Mouse (Mus musculus) left cerebral cortex, postnatal 4 days (tissue): ENCODE results near the gene Syce2. TPM values are rescaled to one million over a fixed set of nuclear protein-coding genes. Genes with fewer than 3 reads are reported as not detected.

ENCODE experiments used
- DNase-seq: peaks from one replicate; pipeline ENCODE4 v3.0.0-alpha.2; 2022
- intact Hi-C: fragments of 180-260 bp; cut with DNase I; formaldehyde crosslinking; loops from one replicate; pipeline ENCODE4 v1.15.1; 2025
- microRNA-seq: library from miRNA; unstranded; fragments of <30 nt; microRNA quantifications from one replicate; pipeline ENCODE4 v1.2.0, GENCODE M21; 2022
- total RNA-seq, 2 experiments: library from RNA; stranded (reverse); gene quantifications; 2 replicates each; pipeline ENCODE4 v1.2.3; 2021

Gene Syce2
- total RNA-seq, 2 experiments from 2014 or later: 42.0 to 42.4 TPM

DNA sequence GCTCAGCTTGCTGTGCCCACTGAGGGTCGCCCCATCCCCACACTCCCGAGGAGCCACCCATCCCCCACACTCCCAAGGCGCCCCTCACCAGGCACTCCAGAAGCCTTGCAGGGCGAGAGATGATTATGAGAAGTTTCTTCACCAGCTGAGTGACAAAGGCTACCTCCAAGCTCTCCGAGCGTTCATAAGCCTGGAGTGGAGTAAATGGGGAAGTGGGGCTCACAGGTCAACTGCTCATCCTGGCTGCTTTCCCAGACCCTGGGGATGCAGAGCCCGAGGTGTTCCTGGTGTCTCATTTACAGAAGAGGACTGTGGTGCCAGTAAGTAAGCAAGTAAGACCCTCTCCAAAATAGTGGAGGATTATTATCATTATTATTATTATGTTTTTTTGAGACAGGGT is 53.6 kb downstream of the Syce2 start:
- intact Hi-C loops: no loop called here
- no peak for DNase-seq

DNA sequence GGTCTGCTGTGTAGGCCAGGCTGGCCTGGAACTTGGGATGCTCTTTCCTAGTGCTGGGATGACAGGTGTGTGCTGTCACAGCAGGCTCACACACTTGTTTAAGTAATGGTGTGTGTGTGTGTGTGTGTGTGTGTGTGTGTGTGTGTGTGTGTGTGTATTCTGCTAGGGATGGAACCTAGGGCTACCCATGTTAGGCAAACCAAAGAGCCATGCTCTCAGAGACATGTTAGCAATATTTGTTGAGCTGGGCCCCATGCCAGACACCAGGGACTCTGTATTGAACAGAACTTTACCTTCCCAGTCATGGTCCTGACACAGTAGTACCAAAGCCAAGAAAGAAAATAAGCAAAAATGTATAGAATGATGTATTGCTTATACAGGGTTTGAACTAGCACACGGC is 55.6 kb downstream of the Syce2 start:
- intact Hi-C loops: no loop called here
- DNase-seq: no peak

DNA sequence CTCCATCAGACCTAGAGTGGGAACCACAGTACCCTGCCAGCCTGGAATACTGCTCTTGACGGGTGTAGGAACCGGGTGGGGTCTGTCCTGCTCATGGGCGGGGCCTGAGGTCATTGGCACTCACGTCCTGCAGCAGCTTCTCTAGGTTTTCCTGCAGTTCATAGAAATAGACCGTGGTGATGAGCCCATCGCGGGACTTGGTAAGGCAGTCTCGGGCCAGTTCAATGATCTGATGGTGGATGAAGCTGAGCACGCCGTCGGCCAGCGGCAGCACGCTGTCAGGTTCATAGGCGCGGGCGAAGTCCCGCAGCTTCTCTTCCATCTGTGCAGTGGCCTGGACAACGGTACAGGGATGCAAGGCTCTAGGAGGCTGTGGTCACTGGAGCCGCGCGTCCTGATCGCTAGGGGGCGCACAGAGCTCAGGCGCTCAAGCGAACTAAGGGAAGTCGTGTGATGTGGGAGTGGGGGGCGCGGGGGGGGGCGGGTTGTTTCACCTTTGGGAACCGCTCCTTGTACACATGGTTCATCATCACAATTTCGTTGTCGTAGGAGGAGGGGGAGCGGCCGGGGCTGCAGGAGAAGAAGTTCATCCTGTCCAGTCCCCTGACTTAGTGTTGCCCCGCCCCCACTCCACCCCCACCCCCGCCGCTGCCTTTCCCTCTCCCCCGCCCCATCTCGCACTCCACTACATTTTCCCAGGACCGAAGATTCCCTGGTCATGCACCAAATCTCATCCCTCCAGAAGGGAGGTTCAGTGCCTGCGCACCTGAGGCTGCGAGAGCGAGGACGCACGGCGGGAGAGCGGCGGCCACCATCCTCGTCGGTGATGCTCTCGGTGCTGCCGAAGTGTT is 56.8 kb downstream of the Syce2 start:
- intact Hi-C loops: no loop called here
- DNase-seq: peak; percentile 82

DNA sequence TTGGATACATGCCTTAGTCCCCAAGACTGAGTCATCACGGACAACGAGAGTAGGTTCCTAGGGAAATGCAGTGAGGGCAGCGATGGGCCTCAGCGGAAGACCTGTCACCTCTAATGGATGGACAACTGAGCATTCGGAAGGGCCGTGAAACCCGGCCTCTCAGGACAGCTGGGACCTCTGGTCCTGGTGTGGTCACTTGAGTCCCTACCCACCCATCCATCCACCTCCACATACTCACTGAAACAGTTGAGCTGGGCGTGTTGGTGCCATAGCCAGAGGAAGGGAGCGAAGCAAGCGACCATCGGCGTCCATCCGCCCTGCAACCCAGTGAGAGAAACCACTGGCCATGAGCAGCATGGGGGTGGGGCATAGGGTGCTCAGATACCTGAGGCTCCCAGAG is 58.7 kb downstream of the Syce2 start:
- intact Hi-C loops: no loop called here
- DNase-seq: no peak

DNA sequence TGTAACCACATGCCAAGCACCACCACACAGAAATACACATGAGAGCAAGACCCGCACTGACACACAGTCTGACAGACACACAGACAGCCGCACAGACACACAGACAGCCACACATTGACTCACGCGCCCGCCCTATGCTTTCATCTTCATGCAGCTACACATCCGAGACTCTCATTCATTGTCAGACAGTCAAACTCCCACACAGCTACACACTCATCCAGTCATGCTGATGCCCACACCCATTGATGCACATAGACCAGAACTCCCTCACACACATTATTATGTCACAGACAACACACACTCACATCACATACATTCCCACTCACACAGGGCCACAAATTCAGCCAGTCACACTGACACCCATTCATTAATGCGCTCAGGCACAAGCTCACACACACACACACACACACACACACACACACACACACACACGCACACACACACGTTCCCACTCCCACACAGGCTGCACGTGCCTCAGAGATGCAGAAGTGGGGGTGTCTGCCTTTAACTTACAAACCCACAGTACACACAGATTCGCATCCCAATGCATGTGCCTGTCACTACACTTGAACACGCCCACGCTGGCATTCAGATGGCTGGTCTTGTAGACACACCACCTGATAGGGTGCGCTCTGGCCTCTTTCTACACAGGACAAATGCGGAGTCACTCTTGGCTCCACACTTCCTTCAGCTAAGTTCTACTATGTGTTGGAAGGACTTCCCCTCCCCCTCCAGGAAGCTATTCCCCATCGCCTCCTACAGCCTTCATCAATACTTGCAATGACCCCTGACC is 62.1 kb downstream of the Syce2 start:
- intact Hi-C loops: no loop called here

DNA sequence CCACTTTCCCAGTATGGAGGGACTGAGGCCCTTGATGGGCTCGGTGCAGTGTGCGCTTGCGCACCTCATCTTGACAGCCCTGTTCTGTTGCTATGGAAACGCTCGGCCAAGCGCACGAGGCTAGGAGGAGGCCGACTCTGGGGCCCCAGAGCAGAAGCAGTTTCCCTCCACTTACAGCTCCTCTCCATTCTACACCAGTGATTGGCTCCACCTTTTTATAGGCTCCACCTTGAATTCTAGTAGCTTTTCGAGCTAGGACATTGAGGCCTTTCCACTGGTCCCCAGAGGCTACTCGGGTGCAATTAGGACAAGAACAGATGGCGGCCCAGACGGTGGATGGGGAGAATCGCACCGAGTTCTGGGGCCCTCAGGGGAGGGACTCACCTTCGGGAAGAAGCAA is 62.9 kb downstream of the Syce2 start:
- intact Hi-C loops: no loop called here

More for the DNA sequence above, 62.1 kb downstream of the Syce2 start:
- no peak for DNase-seq

DNA sequence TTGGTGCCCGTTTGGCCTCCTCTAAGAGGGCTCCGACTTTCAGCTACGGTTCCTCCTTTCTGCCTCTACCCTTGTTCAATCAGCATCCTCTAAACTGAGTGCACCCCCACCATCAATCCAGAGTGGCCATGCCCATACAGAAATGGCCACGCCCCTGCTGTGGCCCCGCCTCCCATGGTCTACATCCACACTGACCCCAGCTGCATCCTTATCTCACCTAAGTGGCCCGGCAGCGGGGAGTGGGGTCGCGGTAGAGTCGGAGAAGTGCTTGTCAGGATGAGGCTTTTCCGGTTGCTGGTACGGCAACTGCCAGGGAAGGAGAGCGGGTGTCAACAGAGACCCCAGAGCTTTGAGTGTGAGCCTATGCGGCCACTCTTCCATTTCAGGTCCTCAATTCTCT is 63.6 kb downstream of the Syce2 start:
- no peak for DNase-seq
- intact Hi-C loops: no loop called here

More for the DNA sequence above, 62.9 kb downstream of the Syce2 start:
- DNase-seq: peak; percentile 83

DNA sequence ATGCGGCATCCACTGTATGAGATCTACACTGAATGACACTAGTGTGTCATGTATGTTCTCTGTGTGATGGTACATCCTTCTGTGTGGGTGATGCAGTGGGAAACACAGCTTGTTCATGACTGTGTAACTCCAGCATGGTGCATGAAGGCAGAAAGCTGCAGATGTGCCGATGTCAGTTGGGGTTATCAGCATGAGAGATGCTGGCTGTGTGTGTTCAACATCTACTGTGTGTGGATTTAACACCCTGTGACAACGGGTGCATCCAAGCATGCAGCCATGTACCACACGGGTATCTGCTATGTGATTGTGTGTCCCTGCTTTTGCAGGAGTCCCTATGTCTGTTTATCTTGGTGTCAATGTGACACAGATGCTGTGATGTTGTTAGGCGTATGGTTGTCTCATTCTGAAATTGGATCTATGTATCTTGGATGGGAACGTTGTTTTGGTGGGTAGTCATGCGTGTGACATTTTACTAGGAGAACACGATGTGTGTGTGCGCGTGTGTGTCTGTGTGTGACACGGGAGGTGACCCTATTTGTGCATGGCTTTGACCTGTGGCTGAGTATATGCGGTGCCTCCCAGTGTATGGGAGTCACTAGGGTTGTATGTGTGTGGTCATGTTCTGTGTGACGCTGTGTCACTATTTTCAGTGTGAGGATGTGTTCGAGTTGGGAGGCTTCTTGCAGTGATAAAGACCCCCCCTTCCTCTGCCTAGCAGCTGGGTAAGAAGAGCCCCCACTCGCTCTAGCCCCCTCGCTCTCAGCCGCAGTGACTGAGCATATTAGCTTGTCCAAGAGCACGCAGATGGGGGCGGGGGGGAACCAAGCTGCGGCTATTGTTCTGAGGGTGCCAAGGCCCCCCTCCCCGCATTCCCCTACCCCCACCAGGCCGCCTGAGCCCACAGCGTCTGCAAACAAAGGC is 64.4 kb downstream of the Syce2 start:
- intact Hi-C loops: no loop called here
- no peak for DNase-seq

DNA sequence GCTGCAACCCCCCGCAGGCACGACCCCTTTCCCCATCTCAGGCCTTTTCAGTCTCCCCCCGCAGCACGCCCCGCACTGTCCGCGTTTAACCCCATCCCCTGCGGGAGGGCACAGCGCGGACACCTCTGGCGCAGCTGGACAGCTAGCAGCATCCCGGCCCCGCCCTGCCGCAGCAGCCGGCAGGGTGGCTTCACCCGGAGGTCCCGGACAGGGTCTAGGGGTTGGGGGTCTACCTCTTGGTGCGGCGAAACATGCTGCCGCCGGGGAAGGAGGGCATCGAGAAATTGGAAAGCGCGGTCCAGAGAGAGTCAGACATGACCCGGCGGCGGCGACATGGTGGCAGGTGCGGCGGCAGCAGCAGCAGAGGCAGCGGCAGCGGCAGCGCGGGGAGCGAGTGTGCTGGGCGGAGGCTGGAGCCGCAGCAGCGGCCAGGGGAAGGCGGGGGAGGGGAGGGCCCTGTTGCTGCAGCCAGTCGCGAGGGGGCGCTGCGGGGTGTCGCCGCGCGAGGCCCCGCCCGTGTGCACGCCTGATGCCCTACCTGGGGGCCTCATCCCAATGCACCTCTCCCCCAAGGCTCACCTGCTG is 65.1 kb downstream of the Syce2 start, which contains the start of gene Mast1:
TSS of gene Mast1 (minus strand) at position 398 of the 585 bp plus-strand sequence.
- DNase-seq: peak; percentile 87
- intact Hi-C loops: no loop called here

Small RNAs within 50 kb of the gene (microRNA-seq; reads per million reads assigned to microRNA genes)
- gene Gm24197 (5.1 reads per million, percentile 11 among the genes with 10 or more reads in this experiment), gene Mir7069 (8.7 reads per million, percentile 23 among the genes with 10 or more reads in this experiment)

Other genes with a start within 250 kb of the Syce2 start
- 10 to 100 TPM; 10.2 to 10.7 TPM for gene Ier2, start 209.3 kb upstream of the Syce2 start, total RNA-seq
- 100 to 1,000 TPM; 110 to 112 TPM for gene Trmt1, start 185.8 kb upstream of the Syce2 start, total RNA-seq
- 10 to 100 TPM; 68.4 to 72.1 TPM for gene Nacc1, start 184.2 kb upstream of the Syce2 start, total RNA-seq
- gene Lyl1, start 170.7 kb upstream of the Syce2 start, total RNA-seq: 1 to 10 TPM; 3.0 to 3.3 TPM
- gene G430095P16Rik, start 149.1 kb upstream of the Syce2 start, total RNA-seq: not detected
- gene Nfix, start 71.8 kb upstream of the Syce2 start, total RNA-seq: 100 to 1,000 TPM; 674 to 782 TPM
- gene Dand5, start 49.3 kb upstream of the Syce2 start, total RNA-seq: 1 to 10 TPM; 4.9 to 5.5 TPM
- gene Gadd45gip1, start 40.6 kb upstream of the Syce2 start, total RNA-seq: 10 to 100 TPM; 18.4 to 18.9 TPM
- 10 to 100 TPM; 44.1 to 49.7 TPM for gene Rad23a, start 31.4 kb upstream of the Syce2 start, total RNA-seq
- 100 to 1,000 TPM; 528 to 548 TPM for gene Calr, start 25.2 kb upstream of the Syce2 start, total RNA-seq
- 10 to 100 TPM; 86.2 to 90.4 TPM for gene Farsa, start 15.1 kb upstream of the Syce2 start, total RNA-seq
- 10 to 100 TPM; 30.8 to 32.7 TPM for gene Gcdh, start 21.8 kb downstream of the Syce2 start, total RNA-seq
- gene Klf1, start 29.8 kb downstream of the Syce2 start, total RNA-seq: under 1 TPM in 1 of 2 experiments, not detected in 1; 0.24 TPM
- gene Dnase2a, start 36.4 kb downstream of the Syce2 start, total RNA-seq: 1 to 10 TPM; 2.8 to 4.1 TPM
- gene Mast1, start 65.2 kb downstream of the Syce2 start, total RNA-seq: 100 to 1,000 TPM; 195 to 210 TPM
- gene Rtbdn, start 74.9 kb downstream of the Syce2 start, total RNA-seq: 1 to 10 TPM; 6.7 to 8.3 TPM
- not detected for gene Gm49661, start 97.3 kb downstream of the Syce2 start, total RNA-seq
- gene Prdx2, start 97.5 kb downstream of the Syce2 start, total RNA-seq: 100 to 1,000 TPM; 665 to 681 TPM
- gene Rnaseh2a, start 97.7 kb downstream of the Syce2 start, total RNA-seq: 10 to 100 TPM; 41.1 to 42.1 TPM
- gene Junb, start 106.6 kb downstream of the Syce2 start, total RNA-seq: 10 to 100 TPM; 12.5 to 13.5 TPM
- gene Hook2, start 118.5 kb downstream of the Syce2 start, total RNA-seq: 10 to 100 TPM; 28.3 to 32.5 TPM
- gene Best2, start 142.4 kb downstream of the Syce2 start, total RNA-seq: not detected
- gene Asna1, start 153.2 kb downstream of the Syce2 start, total RNA-seq: 100 to 1,000 TPM; 106 to 107 TPM
- 100 to 1,000 TPM; 158 to 163 TPM for gene Trir, start 154.7 kb downstream of the Syce2 start, total RNA-seq
- gene Tnpo2, start 164.8 kb downstream of the Syce2 start, total RNA-seq: 100 to 1,000 TPM; 163 to 179 TPM
- gene Fbxw9, start 187.9 kb downstream of the Syce2 start, total RNA-seq: 10 to 100 TPM; 79.0 to 80.0 TPM
- gene Gm5741, start 195.9 kb downstream of the Syce2 start, total RNA-seq: not detected
- gene Dhps, start 199.6 kb downstream of the Syce2 start, total RNA-seq: 10 to 100 TPM; 79.9 to 82.3 TPM
- 10 to 100 TPM; 60.9 to 61.2 TPM for gene Wdr83os, start 208.6 kb downstream of the Syce2 start, total RNA-seq
- 10 to 100 TPM; 21.4 to 21.7 TPM for gene Wdr83, start 209.2 kb downstream of the Syce2 start, total RNA-seq
- 10 to 100 TPM; 25.2 to 26.5 TPM for gene Man2b1, start 211.2 kb downstream of the Syce2 start, total RNA-seq